Mouse (Mus musculus) kidney, adult 18-20 months (tissue): ENCODE results near the gene Prkca.

Experiments
- DNase-seq: peaks from one replicate; pipeline ENCODE4 v3.0.0; 2021

Prkca gene

DNA sequence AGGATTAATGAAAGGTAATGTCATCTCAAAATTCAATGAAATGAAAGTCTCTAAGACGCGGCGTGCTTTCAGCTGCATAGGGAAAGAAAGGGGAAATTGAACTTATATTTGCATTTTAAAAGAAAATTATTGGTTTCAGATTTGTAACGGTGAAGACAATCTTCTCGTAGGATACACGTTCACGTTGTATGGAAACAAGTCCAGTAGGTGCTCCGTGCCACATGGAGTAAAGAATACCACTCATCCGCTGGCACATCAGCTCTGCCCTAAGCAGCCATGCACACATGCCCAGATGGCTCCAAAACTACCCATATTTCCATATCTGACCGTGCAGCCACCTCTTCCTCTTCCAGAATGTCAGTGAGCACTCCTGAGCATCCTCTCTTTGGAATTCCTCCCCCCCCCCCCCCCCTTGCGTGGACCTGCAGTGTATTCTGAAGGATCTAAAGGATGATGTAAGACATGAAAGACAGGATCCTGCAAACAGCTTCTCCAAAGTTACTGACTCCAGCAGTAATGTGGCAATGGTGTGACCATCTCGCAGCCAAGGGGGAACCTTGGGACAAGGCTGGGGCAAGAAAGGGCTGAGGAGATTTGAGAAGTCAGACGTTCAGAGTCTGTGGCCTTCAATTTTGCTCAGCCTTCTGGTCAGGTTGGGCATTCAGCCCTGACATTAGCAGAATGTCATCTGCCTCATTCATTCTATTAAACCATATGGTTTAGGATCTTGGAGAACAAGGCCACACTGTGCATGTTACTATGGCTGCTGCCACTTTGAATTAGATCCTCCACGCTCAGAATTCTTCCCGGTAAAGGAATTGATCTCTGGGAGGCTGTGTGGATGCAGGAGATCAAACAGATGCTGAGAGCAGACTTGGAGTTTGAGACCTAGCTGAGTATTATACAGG lies 142.8 kb downstream of the Prkca start:
- no peak for DNase-seq

DNA sequence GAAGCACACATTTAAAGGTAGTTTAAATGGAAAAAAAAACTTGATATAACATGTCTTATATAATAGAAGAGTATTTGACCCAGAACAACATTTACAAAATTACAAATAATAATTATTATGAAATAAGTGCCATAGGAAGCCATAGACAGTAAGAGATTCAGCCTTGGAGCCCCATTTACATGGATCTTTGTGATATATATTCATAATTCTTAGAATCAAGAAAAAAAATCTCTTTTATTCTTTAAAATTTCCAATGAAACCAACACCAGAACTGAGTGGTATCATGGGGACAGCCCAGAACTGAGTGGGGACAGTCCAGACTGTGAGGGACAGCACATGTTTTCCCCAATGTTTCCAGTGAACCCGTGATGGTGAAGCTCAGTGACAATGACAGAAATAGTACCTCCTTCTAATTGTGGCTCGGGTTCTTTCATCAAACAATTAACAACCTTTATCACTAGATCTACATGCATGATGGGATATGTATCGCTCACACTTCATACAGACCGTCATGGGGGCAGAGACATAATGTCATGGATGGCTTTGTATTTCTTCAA lies 144.2 kb downstream of the Prkca start:
- DNase-seq, result no peak

DNA sequence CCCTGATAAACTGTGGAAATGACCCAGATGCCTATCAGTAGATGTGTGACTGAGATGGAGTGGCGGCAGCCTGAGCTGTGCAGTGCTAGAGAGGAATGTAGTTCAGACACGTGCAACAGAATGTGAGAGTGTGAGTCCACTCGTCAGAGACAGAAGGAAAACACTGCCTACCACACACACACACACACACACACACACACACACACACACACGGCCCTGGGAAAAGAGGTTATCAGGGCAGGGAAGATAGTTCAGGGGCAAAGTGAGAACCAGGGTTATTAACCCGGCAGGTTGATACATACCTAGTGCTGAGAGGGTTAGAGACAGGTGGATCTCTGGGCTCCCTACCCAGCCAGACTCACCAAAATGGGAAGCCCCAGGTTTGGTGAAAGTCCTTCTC lies 145.1 kb downstream of the Prkca start:
- DNase-seq, result no peak

- peak; percentile 53 for DNase-seq
Observed at GRCm38 (mm10) chr11:108197427-108198218, 146.1 kb downstream of the Prkca start.

GRCm38 (mm10) chr11:108196796-108197195 lies 146.9 kb downstream of the Prkca start:
- no peak for DNase-seq

GRCm38 (mm10) chr11:108190298-108190697 lies 153.4 kb downstream of the Prkca start:
- no peak for DNase-seq

DNA sequence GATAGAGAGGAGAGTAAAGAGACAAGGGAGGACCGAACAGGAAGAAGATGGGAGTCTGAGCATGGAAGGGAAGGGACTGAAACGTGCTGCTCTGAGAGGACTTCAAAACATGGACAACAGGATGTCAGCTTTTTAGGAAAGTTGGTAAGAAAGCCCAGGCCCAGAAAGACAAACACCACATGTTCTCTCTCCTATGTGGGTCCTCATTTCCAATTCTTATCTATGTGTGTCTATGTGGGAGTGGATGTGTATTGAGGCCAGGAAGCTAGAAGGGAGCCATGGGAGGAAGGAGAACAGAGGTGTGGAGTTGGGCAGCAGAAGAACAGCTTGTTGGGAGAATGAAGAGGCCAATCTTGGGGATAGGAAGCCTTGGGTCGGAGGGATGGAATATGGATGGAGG lies 154.4 kb downstream of the Prkca start:
- no peak for DNase-seq

DNA sequence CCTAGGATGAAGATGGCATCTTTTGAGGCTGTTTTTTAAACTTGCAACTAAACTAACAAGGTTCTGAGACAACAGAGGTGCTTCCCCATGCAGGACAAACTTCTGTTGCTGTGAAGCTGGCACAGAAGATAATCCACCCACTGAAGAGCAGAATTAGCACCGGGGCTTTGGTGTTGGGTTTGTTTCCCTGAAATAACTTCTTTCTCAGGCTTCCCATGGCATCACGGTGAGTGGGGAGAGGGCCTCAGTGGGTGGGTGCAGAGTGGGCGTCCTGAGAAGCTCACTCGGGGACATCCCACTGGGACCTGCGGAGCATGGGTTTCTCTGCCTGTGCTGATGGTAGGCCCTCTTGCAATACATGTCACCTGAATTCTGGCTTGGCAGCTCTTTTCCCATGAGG lies 161.3 kb downstream of the Prkca start:
- DNase-seq, result no peak

DNA sequence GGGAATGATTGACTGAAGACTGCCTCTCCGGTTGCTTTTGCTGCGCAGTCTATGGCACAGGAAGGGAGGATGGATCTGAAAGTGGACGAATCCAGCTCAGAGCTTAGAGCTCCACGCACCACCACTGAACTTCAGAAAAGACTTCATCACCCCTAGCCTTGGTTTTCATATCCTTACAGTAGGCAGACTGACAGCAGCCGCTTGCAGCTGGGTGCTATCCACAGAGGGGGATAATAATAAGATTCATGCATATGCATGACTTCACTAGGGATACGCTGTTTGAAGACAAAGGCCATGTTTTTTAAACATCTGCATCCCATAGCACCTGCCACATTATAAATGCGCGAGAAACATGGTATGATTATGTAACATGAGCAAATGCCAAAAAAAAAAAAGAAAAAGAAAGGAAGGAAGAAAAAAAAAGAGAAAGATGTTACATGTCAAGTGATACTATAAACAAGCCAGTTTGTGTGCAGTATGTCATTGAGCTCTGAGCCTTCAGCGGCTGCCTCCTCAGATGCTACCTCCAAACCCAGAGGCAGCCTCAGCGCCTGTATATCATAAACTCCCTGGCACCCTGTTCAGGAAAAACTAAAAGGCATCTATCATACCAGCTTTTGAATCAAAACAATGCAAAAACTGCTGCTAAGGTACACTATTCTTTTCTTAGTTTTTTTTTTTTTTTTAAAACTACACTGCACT lies 162.6 kb downstream of the Prkca start:
- DNase-seq, result no peak

GRCm38 (mm10) chr11:108178802-108179201 lies 164.9 kb downstream of the Prkca start:
- DNase-seq, result no peak

- DNase-seq, result no peak
Observed at GRCm38 (mm10) chr11:108178258-108178657, 165.5 kb downstream of the Prkca start.

DNA sequence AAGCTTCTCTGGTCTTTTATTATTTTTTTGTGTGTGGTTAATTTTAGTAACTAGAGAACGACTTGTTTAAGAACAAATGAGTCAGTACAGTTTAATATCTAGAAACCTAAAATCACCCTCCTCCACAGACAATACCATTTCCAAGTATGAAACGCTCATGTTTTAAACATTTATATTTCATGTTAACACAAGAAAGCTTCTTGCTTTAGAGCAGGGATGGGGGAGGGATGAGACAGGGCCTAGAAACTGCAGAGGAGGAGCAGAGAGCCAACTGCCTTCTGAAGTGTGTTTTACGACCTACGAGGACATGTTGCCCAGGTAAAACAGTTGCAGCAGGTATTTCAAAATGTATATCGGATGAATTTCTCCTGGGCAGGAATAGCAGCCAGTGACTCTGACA lies 167.0 kb downstream of the Prkca start:
- no peak for DNase-seq

DNA sequence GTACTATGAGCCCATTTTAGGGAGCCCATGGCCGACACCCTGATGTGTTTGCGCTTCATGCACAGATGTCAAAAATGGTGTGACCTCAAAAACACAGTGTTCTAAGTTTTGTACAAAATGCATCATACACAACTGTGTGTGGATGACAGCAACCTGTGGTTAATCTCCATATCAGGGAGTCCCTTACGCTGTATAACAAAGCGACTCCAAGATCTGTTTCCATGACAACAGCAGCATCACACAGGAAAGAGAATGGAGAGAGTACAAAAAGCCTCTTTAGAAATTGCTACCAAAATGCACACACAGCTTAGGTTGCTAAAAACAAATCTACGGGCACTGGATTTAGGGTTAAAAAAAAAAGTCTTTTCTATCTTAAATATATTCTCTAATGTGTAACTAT lies 171.8 kb downstream of the Prkca start:
- DNase-seq, result no peak

DNA sequence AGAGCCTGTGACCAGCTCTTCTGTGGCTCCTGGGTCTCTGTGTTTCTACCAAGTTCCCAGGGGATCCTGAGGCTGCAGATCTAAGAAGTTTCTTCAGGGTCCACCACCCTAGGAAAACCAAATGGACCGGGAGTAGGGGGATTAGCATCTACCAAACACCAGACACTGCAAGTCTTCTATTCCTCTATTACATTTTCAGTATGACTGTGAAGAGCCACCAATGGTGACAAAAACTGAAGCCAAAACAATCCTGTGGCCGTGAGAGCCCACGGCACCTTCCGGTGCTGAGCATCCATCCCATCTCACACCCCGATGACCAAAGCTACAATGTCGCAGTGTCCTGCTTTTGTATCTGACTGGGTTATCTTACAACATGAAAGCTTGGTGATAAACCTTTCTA lies 172.5 kb downstream of the Prkca start:
- no peak for DNase-seq

- no peak for DNase-seq
Observed at GRCm38 (mm10) chr11:108170107-108170506, 173.6 kb downstream of the Prkca start.

DNA sequence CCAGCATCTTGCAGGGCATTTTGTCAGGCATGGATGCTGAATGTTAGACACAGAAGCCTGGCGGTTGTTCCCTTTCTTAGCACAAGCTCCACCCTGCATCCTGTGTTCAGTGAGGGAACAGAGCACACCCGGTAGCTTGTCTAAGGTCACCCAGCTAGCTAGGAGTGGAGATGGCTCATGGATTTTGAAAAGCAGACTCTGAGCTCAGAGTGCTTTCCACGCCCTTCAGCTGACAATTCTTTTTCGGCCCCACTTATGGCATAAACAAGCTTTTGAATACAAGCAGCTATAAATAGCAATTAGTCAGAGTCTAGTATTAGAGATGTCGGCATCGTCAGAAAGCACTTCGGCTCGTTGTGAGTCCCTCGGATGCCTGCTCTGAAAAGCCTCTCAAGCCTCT lies 178.0 kb downstream of the Prkca start:
- no peak for DNase-seq

GRCm38 (mm10) chr11:108162639-108163038 lies 181.1 kb downstream of the Prkca start:
- DNase-seq, result no peak

DNA sequence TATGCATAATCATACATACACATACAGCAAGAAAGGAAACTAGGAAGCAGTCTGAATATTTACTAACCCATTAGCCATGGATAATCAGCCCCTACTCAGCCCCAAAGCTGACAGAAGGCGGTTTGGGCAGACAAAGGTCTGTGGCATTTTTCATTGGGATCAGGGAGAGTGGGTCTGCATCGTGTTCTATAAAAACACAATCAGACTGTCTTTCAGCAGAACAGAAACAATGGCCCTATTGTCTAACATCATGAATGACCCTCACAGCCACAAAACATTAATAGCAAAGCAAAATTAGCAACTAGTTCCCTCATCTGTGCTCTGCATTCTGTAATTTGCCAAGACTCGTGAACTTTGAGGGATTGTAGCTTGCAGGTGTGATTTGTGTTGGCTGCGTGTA lies 181.6 kb downstream of the Prkca start:
- no peak for DNase-seq

DNA sequence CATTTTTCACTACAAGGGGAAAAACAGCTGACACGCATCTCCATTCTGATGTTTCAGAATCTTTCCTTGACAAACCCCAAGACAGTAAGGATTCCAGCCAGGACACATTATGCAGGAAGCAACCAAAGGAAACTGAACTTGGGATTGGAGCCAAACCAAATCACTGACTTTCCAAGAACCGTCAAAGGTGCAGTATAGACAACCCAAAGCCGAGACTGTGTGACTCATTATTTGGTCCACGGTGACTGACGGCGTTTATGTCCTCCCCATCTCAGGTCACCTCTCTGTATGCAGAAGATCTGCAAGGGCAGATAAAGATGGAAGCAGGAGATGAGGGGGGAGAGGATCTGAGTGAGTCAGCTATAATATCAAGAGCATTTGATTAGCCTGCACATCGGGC lies 183.7 kb downstream of the Prkca start:
- no peak for DNase-seq

- no peak for DNase-seq
Observed at GRCm38 (mm10) chr11:108158046-108158445, 185.7 kb downstream of the Prkca start.

- DNase-seq, result no peak
Observed at GRCm38 (mm10) chr11:108157074-108157473, 186.7 kb downstream of the Prkca start.

- no peak for DNase-seq
Observed at GRCm38 (mm10) chr11:108156107-108156506, 187.6 kb downstream of the Prkca start.

DNA sequence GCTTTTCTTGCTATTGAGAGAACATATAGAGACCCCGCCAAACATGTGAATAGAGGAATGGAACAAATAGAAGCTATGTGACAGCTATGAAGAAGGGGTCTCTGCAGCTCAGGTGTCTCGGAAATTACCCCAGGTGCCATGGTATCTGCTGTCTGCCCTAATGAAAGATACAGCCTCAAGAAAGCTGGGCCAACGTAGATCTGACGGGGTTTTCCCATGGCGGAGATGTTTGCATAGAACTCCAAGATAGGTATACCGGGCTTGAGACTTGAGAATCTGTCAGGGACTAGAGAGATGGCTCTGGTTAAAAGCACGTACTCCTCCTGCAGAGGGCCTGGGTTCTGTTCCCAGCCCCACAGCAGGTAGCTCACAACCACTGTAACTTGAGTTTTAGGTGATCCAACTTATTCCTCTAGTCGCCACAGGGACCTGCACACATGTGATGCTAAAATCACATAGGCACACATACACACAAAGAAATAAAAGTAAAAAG lies 188.6 kb downstream of the Prkca start:
- no peak for DNase-seq
